Mouse (Mus musculus): ENCODE measurements around the gene Ppp4r4. TPM values are rescaled to one million over a fixed set of nuclear protein-coding genes. Genes with fewer than 3 reads are reported as not detected.
A peak's percentile ranks its signal among the peaks of the same experiment; 100 is the strongest.
"Not testable (repeated sequence)": the region's sequence is repeated elsewhere in the genome, so short reads cannot be mapped to it uniquely, and the experiment has no call there.

The Ppp4r4 gene
- 1.5 and 1.8 TPM in 2 replicates for polyA plus RNA-seq (2015; fragmentation: Nextera tagmentation; extraction: Ambion mirVana)

DNA sequence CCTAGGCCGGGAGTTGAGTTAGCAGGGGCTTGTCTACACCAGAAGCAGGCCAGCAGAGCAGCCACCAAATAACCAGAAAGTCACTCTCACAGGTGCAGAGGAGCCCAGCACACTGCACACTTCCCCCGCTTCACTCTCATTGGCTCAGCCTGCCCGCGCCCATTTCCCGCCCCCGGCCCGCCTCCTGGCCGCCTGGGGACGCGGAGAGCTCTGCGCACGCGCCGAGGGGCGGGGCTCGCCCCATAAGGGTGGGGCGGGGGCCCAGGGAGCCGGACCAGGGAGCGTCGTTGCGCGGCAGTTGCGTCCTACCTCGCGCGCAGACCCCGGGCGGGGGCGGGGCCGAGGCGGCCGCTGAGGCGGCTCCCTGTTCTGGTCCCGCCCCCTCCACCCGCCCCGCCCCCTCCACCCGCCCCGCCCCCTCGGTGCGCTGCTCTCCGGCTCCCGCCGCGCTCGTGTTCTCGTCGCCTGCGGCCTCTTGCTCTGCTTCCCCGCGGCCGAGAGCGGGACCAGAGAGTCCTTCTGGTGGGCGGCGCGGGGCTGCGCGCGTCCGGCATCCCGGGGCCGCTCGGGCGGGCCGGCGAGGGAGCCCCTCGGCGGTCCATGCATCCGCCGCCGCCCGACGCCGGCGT is at the start of gene Ppp4r4:
Gene Ppp4r4 (plus strand): TSS at position 264 of the 629 bp plus-strand sequence.
- H3K36me3 ChIP-seq, result no peaks in the 10 kb centered on the region
- H3K4me3 ChIP-seq (replicated peaks), result peak within 1 kb of the TSS; percentile 61
- H3K9ac ChIP-seq, result peak within 1 kb of the TSS; percentile 36; the same call in 1 of the 2 replicates
- no peaks in the 10 kb centered on the region for H3K9me3 ChIP-seq
- H3K4me1 ChIP-seq, result peaks cover 12% of the 10 kb centered on the region
- no peak within 1 kb of the TSS; the same call in 1 of the 2 replicates for H3K27ac ChIP-seq
- WGBS, result 0% methylated on average over 51 of the region's 74 CpGs
- ATAC-seq (ENCODE audit: insufficient read depth, low FRiP score, low read depth), result peak; percentile 96
- 0 out of 2 replicates have a peak, but pooled peaks cover 8% of the 10 kb centered on the region for H3K27me3 ChIP-seq (replicated peaks)
- peak within 1 kb of the TSS; percentile 100 for H3K4me2 ChIP-seq

DNA sequence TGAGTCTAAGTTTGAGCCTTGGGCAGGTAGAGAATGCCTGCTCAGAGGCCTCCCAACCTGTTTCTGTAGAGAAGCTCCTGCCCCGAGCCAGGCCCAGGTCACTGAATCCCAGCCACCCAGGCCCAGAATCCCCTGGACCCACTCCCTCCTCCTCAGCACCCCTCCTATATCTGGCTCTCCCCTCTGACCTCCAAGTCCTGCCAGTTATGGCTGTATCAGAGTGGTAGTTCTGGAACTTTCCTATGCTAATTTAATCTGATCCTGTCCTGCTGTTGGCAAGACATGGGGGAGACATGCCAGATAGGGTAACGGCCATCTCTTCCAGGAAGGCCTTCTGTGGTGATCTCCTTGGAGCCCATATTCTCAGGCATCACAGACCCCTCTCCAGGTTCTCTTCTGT is 49.3 kb upstream of the Ppp4r4 start:
- Histone ChIP-seq H3K9ac (no peak overlapping the region), H3K27me3 (replicated peaks) (no peaks in the 10 kb centered on the region), H3K4me1 (no peaks in the 10 kb centered on the region), H3K9me3 (no peaks in the 10 kb centered on the region), H3K36me3 (no peaks in the 10 kb centered on the region), H3K4me2 (no peak overlapping the region), H3K4me3 (replicated peaks) (no peak overlapping the region), H3K27ac (no peak overlapping the region)
- ATAC-seq (ENCODE audit: insufficient read depth, low FRiP score, low read depth), result no peak
- WGBS, result 72% methylated on average over 2 of the region's 2 CpGs

DNA sequence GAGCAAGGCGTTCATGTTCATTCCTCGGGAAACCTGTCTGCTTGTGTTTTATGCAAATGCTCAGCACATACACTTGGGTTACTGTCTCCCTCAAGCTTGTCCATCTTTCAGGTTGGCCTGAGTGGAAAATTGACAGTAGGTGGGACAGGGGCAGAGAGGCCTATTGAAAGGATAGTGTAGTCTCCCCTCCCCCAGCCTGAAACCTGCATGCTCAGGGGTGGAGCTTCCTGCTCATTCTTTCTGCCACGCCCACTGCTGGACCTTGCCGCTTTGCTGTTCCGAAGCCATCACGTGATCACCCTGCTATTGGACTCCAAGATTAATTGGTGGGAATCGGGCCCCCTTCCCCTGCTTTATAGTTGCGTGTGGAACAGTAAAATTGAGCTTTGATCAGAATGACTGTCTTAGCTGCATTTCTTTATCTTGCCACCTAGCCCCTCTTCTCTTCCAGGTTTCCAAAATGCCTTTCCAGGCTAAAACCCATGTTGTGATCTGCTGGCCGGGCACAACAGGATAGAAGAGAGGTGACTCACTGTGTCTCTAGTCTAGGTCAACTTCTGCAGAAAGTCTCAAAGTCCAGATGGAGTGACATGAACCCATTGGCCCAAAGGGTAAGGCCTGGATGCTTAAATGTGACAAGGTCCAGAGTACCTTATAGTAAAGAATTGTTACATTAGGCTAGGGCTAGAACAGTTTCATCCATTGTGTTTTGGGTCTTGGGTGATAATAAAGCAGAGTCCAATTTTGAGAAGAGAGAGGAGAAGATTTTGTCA is 47.7 kb upstream of the Ppp4r4 start:
- 49% methylated on average over 9 of the region's 9 CpGs for WGBS
- H3K4me2 ChIP-seq; H3K36me3 ChIP-seq; H3K9ac ChIP-seq; H3K4me3 ChIP-seq (replicated peaks); ATAC-seq (ENCODE audit: insufficient read depth, low FRiP score, low read depth); H3K9me3 ChIP-seq; H3K27me3 ChIP-seq (replicated peaks); H3K4me1 ChIP-seq; H3K27ac ChIP-seq: not testable (repeated sequence)

DNA sequence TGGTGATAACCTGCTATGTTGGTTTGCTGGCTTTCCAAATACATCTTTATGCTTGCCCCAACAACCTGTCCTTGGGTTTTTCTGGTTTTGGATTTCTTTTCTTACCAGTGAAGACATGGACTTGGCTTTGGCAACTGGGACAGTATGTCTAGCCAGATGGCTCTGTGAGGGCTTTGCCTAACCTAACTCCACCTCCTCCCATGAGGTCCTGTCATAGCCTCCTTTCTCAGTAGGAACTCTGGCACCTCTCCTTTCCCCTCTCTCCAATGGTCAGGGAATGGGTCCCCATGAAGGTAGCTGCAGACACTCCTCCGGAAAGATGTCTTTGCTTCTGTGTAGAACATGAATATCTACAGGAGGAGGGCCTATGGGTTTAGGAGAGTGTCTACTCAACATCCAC is 45.4 kb upstream of the Ppp4r4 start:
- ATAC-seq (ENCODE audit: insufficient read depth, low FRiP score, low read depth), result no peak
- Histone ChIP-seq H3K36me3 (no peaks in the 10 kb centered on the region), H3K9ac (no peak overlapping the region), H3K4me3 (replicated peaks) (no peak overlapping the region), H3K4me1 (no peaks in the 10 kb centered on the region), H3K9me3 (no peaks in the 10 kb centered on the region), H3K4me2 (no peak overlapping the region), H3K27me3 (replicated peaks) (no peaks in the 10 kb centered on the region), H3K27ac (no peak overlapping the region)
- WGBS, result 89% methylated on average over 1 of the region's 1 CpGs

DNA sequence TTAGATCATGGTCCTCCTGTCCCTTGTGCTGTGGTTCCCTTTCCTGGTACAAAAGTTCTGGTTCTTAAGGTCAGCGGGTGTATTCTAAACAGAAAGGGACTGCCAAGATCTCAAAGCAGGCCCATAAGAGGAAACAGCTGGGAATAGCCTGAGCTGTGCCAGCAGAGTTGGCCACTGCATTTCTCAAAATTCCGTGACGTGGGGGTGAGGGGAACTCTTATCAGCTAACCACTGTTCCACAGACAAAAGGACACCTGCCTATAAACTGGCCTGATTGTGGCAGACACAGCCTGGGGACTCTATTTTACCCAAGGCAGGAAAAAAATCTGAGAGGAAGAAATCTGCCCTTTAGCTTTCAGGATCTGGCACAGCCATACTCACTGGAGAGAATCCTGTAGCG is 44.8 kb upstream of the Ppp4r4 start:
- H3K4me3 ChIP-seq (replicated peaks), result no peak overlapping the region
- WGBS, result 49% methylated on average over 4 of the region's 4 CpGs
- H3K4me2 ChIP-seq, result no peak overlapping the region
- no peak for ATAC-seq (ENCODE audit: insufficient read depth, low FRiP score, low read depth)
- H3K27me3 ChIP-seq (replicated peaks), result no peaks in the 10 kb centered on the region
- no peaks in the 10 kb centered on the region for H3K4me1 ChIP-seq
- no peak overlapping the region for H3K27ac ChIP-seq
- no peaks in the 10 kb centered on the region for H3K36me3 ChIP-seq
- H3K9ac ChIP-seq, result no peak overlapping the region
- H3K9me3 ChIP-seq, result no peaks in the 10 kb centered on the region

DNA sequence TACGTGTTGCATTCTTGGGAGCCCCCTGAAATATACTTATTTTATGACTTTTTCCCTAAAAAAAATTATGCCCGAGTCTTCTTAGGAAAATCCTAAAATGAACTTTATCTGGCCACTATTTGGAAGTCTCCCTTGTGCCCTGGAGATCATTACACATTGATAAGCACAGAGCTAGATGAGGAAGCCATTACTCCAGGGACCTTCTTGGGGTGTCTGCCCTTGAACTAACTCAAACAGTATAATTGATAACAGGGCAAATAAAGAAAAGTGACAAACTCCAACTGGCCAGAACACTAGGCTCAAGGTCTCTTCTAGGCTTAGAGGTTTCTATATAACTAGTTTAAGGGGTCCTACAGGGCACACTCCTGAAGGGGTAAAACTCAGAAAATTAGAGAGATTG is 44.3 kb upstream of the Ppp4r4 start:
- H3K4me3 ChIP-seq (replicated peaks), result no peak overlapping the region
- H3K27ac ChIP-seq, result no peak overlapping the region
- no peak for ATAC-seq (ENCODE audit: insufficient read depth, low FRiP score, low read depth)
- no peaks in the 10 kb centered on the region for H3K36me3 ChIP-seq
- no peak overlapping the region for H3K4me2 ChIP-seq
- no peak overlapping the region for H3K9ac ChIP-seq
- WGBS, result 67% methylated on average over 2 of the region's 2 CpGs
- no peaks in the 10 kb centered on the region for H3K9me3 ChIP-seq
- H3K4me1 ChIP-seq, result no peaks in the 10 kb centered on the region
- H3K27me3 ChIP-seq (replicated peaks), result no peaks in the 10 kb centered on the region

DNA sequence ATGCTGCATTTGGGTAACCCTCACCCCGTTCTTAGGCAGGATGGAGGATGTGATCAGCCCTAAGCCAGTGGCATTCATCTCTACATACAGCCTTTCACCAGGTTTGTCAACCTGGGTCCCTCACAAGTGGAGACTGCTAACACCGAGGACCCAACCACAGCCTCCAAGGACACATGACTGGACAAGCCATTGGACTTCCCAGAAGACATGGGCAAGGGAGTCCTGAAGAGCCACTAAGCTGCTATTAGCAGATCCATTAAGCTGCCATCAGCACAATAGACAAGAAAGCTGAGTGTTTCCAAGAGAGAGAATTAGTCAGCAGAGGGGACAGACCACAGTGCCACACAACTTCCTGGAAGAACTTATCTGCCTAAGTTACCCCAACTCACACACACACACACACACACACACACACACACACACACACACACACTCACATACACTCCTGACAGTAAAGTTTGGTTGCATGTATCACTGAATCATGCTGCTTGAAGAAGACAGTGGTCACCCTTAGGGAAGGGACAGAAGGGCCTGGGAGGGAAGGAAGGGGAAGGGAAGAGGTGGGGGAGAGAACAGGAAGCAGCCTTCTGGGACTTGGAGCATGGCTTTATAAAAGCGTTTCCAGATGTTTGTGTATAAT is 40.9 kb upstream of the Ppp4r4 start:
- H3K27me3 ChIP-seq (replicated peaks), result no peaks in the 10 kb centered on the region
- no peak for ATAC-seq (ENCODE audit: insufficient read depth, low FRiP score, low read depth)
- H3K27ac ChIP-seq, result no peak overlapping the region
- H3K9ac ChIP-seq, result no peak overlapping the region
- no peaks in the 10 kb centered on the region for H3K4me1 ChIP-seq
- no peaks in the 10 kb centered on the region for H3K36me3 ChIP-seq
- H3K4me2 ChIP-seq, result no peak overlapping the region
- 58% methylated on average over 3 of the region's 3 CpGs for WGBS
- no peaks in the 10 kb centered on the region for H3K9me3 ChIP-seq
- no peak overlapping the region for H3K4me3 ChIP-seq (replicated peaks)

DNA sequence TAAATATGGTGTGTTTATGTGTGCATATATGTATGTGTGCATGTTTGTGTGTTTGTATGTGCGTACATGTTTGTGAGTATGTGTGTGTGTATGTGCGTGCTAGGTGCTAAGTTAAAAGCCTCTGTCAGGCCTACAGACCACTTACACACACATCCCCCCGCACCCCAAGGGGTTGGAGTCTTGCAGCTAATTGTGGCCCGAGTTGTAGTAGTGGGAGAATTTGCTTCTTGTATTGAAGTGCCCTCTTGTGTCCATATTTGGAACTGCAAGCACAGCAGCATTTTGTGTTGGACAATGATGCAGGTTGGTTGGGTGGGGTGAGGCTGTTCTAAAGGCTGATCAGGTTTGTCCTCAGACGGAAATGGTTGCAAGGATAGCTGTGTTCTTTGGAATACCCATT is 39.3 kb upstream of the Ppp4r4 start:
- no peak overlapping the region for H3K27ac ChIP-seq
- no peaks in the 10 kb centered on the region for H3K4me1 ChIP-seq
- ATAC-seq (ENCODE audit: insufficient read depth, low FRiP score, low read depth), result no peak; the same call in 1 of the 2 replicates
- H3K36me3 ChIP-seq, result no peaks in the 10 kb centered on the region
- no peaks in the 10 kb centered on the region for H3K27me3 ChIP-seq (replicated peaks)
- H3K4me3 ChIP-seq (replicated peaks), result no peak overlapping the region
- WGBS, result 33% methylated on average over 5 of the region's 5 CpGs
- H3K9me3 ChIP-seq, result no peaks in the 10 kb centered on the region
- no peak overlapping the region for H3K4me2 ChIP-seq
- H3K9ac ChIP-seq, result no peak overlapping the region

DNA sequence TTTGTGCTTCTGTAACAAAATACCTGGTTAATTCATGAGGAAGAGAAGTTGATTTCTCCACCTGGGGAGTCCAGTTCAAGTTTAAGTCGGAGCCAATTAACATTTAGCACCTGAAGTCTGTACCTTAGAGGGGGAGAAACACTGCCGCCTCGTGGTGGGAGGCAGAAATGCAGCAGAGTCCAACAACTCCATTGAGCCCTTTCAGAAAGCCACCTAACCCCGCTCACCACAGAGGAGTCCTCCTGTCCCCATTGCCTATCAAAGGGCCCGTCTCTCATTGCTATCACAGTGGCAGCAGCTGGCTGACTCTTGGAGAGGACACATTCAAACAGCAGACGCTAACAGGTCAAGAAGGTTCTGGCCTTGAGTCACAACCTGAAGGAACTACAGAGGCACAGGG is 37.6 kb upstream of the Ppp4r4 start:
- no peak overlapping the region for H3K9ac ChIP-seq
- no peak overlapping the region for H3K27ac ChIP-seq
- no peaks in the 10 kb centered on the region for H3K27me3 ChIP-seq (replicated peaks)
- no peaks in the 10 kb centered on the region for H3K4me1 ChIP-seq
- no peaks in the 10 kb centered on the region for H3K36me3 ChIP-seq
- WGBS, result 17% methylated on average over 6 of the region's 6 CpGs
- no peak overlapping the region for H3K4me2 ChIP-seq
- no peaks in the 10 kb centered on the region for H3K9me3 ChIP-seq
- no peak overlapping the region for H3K4me3 ChIP-seq (replicated peaks)
- no peak for ATAC-seq (ENCODE audit: insufficient read depth, low FRiP score, low read depth)

DNA sequence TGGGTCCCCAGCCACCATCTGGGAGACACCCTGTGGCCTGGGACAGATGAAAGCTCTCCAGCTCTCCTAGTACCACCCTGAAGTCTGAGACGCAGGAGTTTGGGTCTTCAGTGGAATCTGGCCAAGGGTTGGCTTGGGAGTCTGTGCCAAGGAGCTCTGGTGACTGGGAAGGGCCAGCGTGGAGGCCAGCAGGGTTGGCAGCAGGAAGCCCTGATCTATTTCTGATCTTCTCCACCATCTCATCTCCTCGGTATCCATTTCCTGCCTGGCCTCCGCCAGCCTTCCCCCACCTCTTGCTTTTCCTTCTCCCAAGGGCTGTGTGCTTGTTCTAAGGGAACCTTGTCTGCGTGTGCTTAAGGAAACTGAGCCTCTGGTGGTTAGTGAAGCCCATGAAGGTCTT is 33.3 kb upstream of the Ppp4r4 start:
- no peak for ATAC-seq (ENCODE audit: insufficient read depth, low FRiP score, low read depth)
- Histone ChIP-seq H3K9me3 (no peaks in the 10 kb centered on the region), H3K4me2 (no peak overlapping the region), H3K36me3 (no peaks in the 10 kb centered on the region), H3K4me3 (replicated peaks) (no peak overlapping the region), H3K4me1 (no peaks in the 10 kb centered on the region), H3K27ac (no peak overlapping the region), H3K9ac (no peak overlapping the region), H3K27me3 (replicated peaks) (no peaks in the 10 kb centered on the region)
- WGBS, result 71% methylated on average over 5 of the region's 5 CpGs

DNA sequence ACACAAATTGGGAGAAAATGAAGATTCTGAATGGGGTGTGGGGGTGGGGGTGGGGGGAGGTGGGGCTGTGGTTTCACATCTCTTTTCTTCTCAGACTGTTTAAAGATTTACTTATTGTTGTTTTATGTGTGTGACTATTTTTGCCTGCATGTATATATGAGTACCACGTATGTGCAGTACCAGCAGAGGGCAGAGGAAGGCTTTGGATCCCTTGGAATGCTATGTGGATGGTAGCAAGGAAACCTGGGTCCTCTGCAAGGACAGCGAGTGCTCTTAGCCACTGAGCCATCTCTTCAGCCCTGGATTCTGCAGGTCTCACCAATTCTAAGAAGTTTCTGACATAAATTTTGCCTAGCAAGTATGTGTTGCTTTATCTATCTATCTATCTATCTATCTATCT is 32.8 kb upstream of the Ppp4r4 start:
- H3K4me2 ChIP-seq, result no peak overlapping the region
- H3K9me3 ChIP-seq, result no peaks in the 10 kb centered on the region
- no peak overlapping the region for H3K9ac ChIP-seq
- H3K4me3 ChIP-seq (replicated peaks), result no peak overlapping the region
- H3K36me3 ChIP-seq, result no peaks in the 10 kb centered on the region
- 77% methylated on average over 2 of the region's 2 CpGs for WGBS
- H3K4me1 ChIP-seq, result no peaks in the 10 kb centered on the region
- no peaks in the 10 kb centered on the region for H3K27me3 ChIP-seq (replicated peaks)
- no peak overlapping the region for H3K27ac ChIP-seq
- ATAC-seq (ENCODE audit: insufficient read depth, low FRiP score, low read depth), result no peak

DNA sequence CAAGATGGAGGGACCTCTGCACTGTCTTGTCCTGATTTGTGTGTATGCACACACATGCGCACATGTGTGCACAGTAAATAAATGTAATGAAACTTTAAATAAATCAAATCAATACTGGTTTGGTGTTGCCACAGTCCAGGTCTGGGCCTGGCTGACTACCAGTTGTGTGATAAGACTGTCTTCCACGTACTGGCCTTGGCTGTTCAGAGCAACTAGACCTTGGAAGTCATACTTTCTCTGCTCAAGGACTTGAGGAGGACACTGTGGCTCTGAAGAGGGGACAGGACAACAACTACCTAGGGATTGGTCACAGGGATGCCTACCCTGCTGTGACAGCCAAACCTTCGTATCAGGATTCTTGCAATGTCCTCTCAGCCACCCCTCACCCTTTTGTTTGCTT is 28.8 kb upstream of the Ppp4r4 start:
- WGBS, result 66% methylated on average over 3 of the region's 3 CpGs
- no peaks in the 10 kb centered on the region for H3K9me3 ChIP-seq
- H3K27me3 ChIP-seq (replicated peaks), result no peaks in the 10 kb centered on the region
- no peak overlapping the region for H3K4me3 ChIP-seq (replicated peaks)
- H3K4me2 ChIP-seq, result no peak overlapping the region
- no peak for ATAC-seq (ENCODE audit: insufficient read depth, low FRiP score, low read depth)
- H3K27ac ChIP-seq, result no peak overlapping the region
- H3K9ac ChIP-seq, result no peak overlapping the region
- no peaks in the 10 kb centered on the region for H3K4me1 ChIP-seq
- H3K36me3 ChIP-seq, result no peaks in the 10 kb centered on the region
